Comparison of ENCODE assay signal across 8 mouse cellular contexts in genomic region chr11:17160242-17160641, GRCm38 (mm10). TPM values are rescaled to one million over a fixed set of nuclear protein-coding genes. Genes with fewer than 3 reads are reported as not detected.
A peak's percentile ranks its signal among the peaks of the same experiment; 100 is the strongest.
DNase-seq lines count a peak whose midpoint lies in the region; ATAC-seq lines count a peak whose summit lies in the region.

No protein-coding gene starts in this region.

- H3K9me3 ChIP-seq in limb, embryonic 11.5 days (ENCODE audit: control insufficient read depth, low read length), result no peaks in the 10 kb centered on the region
- no peaks in the 10 kb centered on the region for H3K9me3 ChIP-seq in midbrain, embryonic 12.5 days

- no peak overlapping the region; the same call in 1 of the 2 replicates for H3K27ac ChIP-seq in limb, embryonic 11.5 days (replicated peaks; ENCODE audit: low read depth, low read length)
- peak overlapping the region; percentile 96 for H3K27ac ChIP-seq in midbrain, embryonic 12.5 days (replicated peaks)

- peak overlapping the region; percentile 94 for H3K4me3 ChIP-seq in limb, embryonic 11.5 days (ENCODE audit: low read depth, low read length)
- H3K4me3 ChIP-seq in midbrain, embryonic 12.5 days, result peak overlapping the region; percentile 99

- H3K36me3 ChIP-seq in limb, embryonic 11.5 days (ENCODE audit: control insufficient read depth, insufficient read depth, low read length), result no peaks in the 10 kb centered on the region
- H3K36me3 ChIP-seq in midbrain, embryonic 12.5 days, result no peaks in the 10 kb centered on the region

- DNase-seq in 3134 (ENCODE audit: extremely low read depth, insufficient read length, low spot score), result peak; percentile 41
- peak; percentile 77 for DNase-seq in embryo, embryonic 10 days (ENCODE audit: low spot score)
- peak; percentile 94 for DNase-seq in heart, adult 11 months
- peak; percentile 66 for DNase-seq in kidney, adult 11 months
- DNase-seq in limb, embryonic 11.5 days (ENCODE audit: low spot score), result peak; percentile 62
- DNase-seq in spleen, adult 18-20 months, result peak; percentile 12 to 27

- no peaks in the 10 kb centered on the region for H3K27me3 ChIP-seq in limb, embryonic 11.5 days (ENCODE audit: control insufficient read depth, insufficient read depth, low read length)
- H3K27me3 ChIP-seq in midbrain, embryonic 12.5 days, result no peaks in the 10 kb centered on the region

- ATAC-seq in activated CD4-positive, CD25-positive, alpha-beta regulatory T cell, adult 4 months, result peak; percentile 57
- ATAC-seq in limb, embryonic 11.5 days (ENCODE audit: insufficient number of reproducible peaks, low FRiP score, low TSS enrichment, low read depth), result no peak
- ATAC-seq in midbrain, embryonic 12.5 days (ENCODE audit: low FRiP score, low read depth), result no peak

- 4% methylated on average over 12 of the region's 12 CpGs for WGBS in limb, embryonic 11.5 days
- 2% methylated on average over 12 of the region's 12 CpGs for WGBS in midbrain, embryonic 12.5 days

- H3K9ac ChIP-seq in limb, embryonic 11.5 days (ENCODE audit: low read length), result peak overlapping the region; percentile 96
- peak overlapping the region; percentile 99 for H3K9ac ChIP-seq in midbrain, embryonic 12.5 days (replicated peaks)

- peak overlapping the region; percentile 65 for H3K4me2 ChIP-seq in limb, embryonic 11.5 days (ENCODE audit: low read depth, severe bottlenecking)
- peak overlapping the region; percentile 71 for H3K4me2 ChIP-seq in midbrain, embryonic 12.5 days (replicated peaks)

- H3K4me1 ChIP-seq in limb, embryonic 11.5 days (ENCODE audit: control insufficient read depth, insufficient read depth, low read length), result no peaks in the 10 kb centered on the region; the same call in 1 of the 2 replicates
- peaks cover 28% of the 10 kb centered on the region for H3K4me1 ChIP-seq in midbrain, embryonic 12.5 days

RNA-seq across cellular contexts. Expression of gene Ppp3r1, which starts 1.2 kb away (rescaled TPM):
- 10 to 100 TPM; 23.5 TPM for polyA plus RNA-seq in activated CD4-positive, CD25-positive, alpha-beta regulatory T cell, adult 4 months (2017; shearing (Covaris generic))
- 76.8 and 81.7 TPM in 2 replicates for polyA plus RNA-seq in limb, embryonic 11.5 days (2014; fragmentation: Nextera tagmentation; extraction: Ambion mirVana)
- 113 and 117 TPM in 2 replicates for polyA plus RNA-seq in midbrain, embryonic 12.5 days (2016; fragmentation: Nextera tagmentation; extraction: Ambion mirVana)

RNA-seq across cellular contexts. Expression of gene Wdr92, which starts 21.7 kb away (rescaled TPM):
- 10 to 100 TPM; 21.5 to 24.0 TPM for polyA plus RNA-seq in activated CD4-positive, CD25-positive, alpha-beta regulatory T cell, adult 4 months (2017; shearing (Covaris generic))
- 32.1 and 33.8 TPM in 2 replicates for polyA plus RNA-seq in limb, embryonic 11.5 days (2014; fragmentation: Nextera tagmentation; extraction: Ambion mirVana)
- 25.2 and 25.6 TPM in 2 replicates for polyA plus RNA-seq in midbrain, embryonic 12.5 days (2016; fragmentation: Nextera tagmentation; extraction: Ambion mirVana)

RNA-seq across cellular contexts. Expression of gene Pno1, which starts 51.1 kb away (rescaled TPM):
- polyA plus RNA-seq in activated CD4-positive, CD25-positive, alpha-beta regulatory T cell, adult 4 months (2017; shearing (Covaris generic)), result 10 to 100 TPM; 36.6 to 43.5 TPM
- polyA plus RNA-seq in limb, embryonic 11.5 days (2014; fragmentation: Nextera tagmentation; extraction: Ambion mirVana), result 110 and 111 TPM in 2 replicates
- 66.5 and 74.9 TPM in 2 replicates for polyA plus RNA-seq in midbrain, embryonic 12.5 days (2016; fragmentation: Nextera tagmentation; extraction: Ambion mirVana)

Comparison
In these comparisons a context has a peak if more than half of its experiments do, and no peak if none do; other contexts are left out.
1. DNase-seq: peak in every context shown above with its lines; median percentile 94 in heart, adult 11 months; 77 in embryo, embryonic 10 days; 66 in kidney, adult 11 months; 62 in limb, embryonic 11.5 days; 41 in 3134; 20 in spleen, adult 18-20 months.